Mouse (Mus musculus): ENCODE measurements around the gene Lamtor1. TPM values are rescaled to one million over a fixed set of nuclear protein-coding genes. Genes with fewer than 3 reads are reported as not detected.

The Lamtor1 gene
- total RNA-seq, 2 experiments from 2014 or later = 104 to 108 TPM

DNA sequence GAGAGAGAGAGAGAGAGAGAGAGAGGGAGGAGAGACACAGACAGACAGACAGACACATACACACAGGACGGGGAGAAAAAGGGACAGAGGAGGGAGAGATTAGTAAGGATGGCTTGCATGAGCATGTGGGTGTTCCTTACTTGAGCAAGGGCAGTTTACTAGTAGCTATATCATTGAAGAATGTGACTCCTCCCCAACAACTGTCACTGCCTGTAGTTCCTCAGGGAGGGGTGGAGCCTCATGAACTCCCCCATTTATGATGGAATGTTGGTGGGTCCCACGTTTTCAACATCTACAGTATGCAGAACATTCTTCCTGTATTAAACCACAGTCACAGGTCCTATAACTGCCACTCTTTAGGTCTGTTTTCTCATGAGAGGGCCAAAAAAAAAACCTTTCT, 46.4 kb downstream of the Lamtor1 start:
- DNase-seq (ENCODE audit: low spot score) = no peak

GRCm38 (mm10) chr7:101954163-101954562, 48.5 kb downstream of the Lamtor1 start:
- DNase-seq (ENCODE audit: low spot score) = no peak

DNA sequence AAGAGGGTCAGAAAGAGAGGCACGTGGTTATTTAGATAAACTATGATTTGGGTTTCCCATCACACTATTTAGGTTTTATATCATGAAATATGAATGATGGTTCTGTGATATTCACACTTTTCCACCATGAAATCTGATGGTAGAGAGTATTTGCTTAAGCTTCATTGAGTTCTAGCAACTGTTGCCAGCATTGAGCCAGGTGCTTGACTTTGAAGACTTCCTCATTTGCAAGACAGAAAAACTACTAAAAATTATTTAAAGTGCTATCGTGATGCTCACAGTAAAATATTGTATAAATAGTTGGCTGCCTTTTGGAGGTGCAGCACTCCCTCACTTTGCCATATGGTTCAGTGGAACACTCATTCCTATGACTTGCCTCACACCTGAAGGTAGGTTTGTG, 49.6 kb downstream of the Lamtor1 start:
- DNase-seq (ENCODE audit: low spot score) = no peak

DNA sequence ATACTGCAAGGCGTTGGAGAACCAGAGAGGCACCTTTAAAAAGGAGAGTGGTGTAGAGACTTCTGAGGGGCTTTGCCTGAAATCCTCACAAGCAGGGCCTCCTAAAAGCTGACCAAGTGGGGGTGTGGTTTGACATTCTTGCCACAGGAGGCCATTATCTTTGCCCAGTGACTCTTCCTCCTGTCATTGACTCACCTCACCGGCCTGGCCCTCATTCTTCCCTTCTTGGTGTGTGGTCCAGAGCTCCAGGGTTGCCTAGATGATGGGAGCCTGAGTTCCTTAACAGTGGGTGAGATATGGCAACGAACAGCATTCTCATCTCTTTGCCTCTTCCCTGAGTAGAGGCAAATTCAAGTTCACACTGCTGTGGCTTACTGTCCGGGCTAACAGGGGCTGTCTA, 50.2 kb downstream of the Lamtor1 start:
- DNase-seq (ENCODE audit: low spot score) = no peak

DNA sequence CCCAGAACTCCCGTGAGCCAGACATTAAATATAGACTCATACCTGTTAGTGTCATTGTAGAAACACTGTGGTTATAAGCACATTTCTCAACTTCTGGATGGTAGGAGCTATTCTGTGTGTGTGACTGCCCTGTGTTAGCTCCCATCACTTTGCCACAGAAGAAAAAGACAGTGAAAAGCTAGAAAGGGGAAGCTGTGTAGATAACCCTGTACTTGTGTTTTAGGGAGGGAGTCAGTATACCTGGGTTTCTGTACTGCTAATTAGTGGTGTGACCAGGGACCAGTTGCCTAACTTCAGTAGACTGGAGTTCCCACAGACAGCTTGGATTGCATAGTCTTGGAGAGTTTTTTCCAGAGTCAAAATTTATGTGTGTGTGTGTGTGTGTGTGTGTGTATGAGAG, 50.8 kb downstream of the Lamtor1 start:
- DNase-seq (ENCODE audit: low spot score) = no peak

- no peak for DNase-seq (ENCODE audit: low spot score)
Measured at GRCm38 (mm10) chr7:101956911-101957310, 51.2 kb downstream of the Lamtor1 start.

DNA sequence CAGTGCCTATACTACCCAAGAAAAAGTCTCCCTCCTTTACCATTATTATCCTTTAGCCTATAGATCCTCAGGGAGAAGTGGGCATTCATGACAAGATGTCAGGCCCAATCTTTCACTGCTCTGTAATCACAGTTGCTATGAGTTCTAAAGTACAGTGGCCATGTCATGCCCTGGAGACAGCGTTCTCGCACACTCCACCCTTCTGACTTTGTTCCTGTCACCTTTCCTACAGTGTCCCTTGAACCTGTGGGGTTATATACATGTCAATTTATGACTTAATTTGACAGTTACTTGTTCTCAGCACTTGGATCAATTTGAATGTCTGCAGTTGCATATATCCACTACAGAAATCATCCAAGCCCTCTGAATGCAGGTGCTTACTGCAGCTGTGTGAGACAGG, 57.1 kb downstream of the Lamtor1 start:
- no peak for DNase-seq (ENCODE audit: low spot score)

DNA sequence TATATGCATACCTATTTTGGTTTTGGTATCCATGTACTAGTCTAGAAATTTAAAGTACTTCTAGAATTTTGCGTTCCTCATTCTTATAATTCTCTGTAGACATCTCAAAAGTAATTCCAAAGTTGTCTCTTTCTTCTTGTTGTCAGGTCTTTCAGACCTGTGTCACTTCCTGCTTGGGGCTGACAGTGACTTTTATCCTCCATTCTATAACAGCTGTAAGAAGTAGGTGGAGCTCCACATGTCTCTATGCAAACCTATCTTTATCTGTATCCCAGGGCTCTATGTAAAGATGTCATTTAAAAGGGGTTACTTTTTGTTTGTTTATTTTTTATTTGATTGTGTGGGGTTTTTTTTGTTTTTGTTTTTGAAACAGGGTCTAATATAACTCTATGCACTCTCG, 57.9 kb downstream of the Lamtor1 start:
- DNase-seq (ENCODE audit: low spot score) = no peak

DNA sequence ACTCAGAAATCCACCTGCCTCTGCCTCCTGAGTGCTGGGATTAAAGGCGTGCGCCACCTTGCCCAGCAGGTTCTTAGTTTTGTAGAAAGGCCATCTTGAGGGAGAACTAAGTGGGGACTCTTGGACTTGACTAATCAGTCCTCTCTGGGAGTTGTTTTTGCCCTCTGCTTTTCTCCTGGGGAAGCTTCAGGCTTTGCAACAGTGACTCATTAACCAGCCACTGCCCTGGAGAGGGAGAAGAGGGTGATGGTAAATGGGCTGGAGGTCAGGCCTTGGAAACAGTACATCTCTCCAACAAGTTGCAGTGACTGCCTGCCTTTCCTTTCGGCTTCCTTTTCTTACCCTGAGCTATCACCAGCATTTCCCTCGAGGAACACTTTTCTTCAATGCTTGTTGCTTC, 58.8 kb downstream of the Lamtor1 start:
- no peak for DNase-seq (ENCODE audit: low spot score)

GRCm38 (mm10) chr7:101965606-101966005, 59.9 kb downstream of the Lamtor1 start:
- DNase-seq (ENCODE audit: low spot score) = no peak

DNA sequence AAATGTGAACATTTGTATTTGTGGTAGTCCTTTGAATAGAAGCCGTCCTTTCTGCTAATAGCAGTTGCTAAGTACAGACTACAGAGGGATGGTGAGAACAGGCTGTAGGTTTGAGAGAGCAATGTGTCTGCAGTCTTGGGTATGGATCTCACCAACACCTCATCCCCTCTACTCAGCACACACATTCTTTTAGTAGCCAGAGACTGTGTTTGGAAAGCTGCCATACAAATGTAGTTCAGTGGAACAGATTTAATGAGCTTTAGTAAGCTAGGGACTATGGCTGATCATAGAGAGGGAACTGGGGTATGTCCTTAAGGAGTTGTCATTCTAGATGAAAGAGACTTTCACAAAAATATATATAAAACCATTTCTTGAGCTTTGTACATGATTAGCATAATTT, 61.6 kb downstream of the Lamtor1 start:
- DNase-seq (ENCODE audit: low spot score) = no peak

DNA sequence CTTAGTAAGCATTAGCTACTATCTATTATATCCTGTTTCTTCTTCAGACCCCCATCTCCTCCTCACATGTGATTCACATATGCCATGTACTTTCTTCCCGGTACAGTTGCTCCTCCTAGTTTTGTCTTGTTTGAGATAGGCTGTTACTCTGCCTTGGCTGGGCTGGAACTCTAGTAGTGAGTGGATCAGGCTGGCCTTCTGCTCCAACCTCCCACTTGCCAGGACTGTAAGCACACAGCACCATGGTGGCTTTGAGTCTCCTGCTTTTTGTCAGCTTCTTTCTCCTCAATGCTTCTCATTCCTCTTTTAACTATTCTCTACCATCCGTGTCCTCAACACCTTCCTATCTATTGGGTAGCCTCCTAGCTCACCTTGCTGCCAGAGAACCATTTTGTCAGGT, 63.0 kb downstream of the Lamtor1 start:
- DNase-seq (ENCODE audit: low spot score) = no peak

- DNase-seq (ENCODE audit: low spot score) = peak; percentile 74
Measured at GRCm38 (mm10) chr7:101969694-101970428, 64.2 kb downstream of the Lamtor1 start.

- peak; percentile 93 for DNase-seq (ENCODE audit: low spot score)
Measured at GRCm38 (mm10) chr7:101970429-101970775, 64.7 kb downstream of the Lamtor1 start.

- DNase-seq (ENCODE audit: low spot score) = peak; percentile 76
Measured at GRCm38 (mm10) chr7:101970821-101971461, 65.2 kb downstream of the Lamtor1 start.

- DNase-seq (ENCODE audit: low spot score) = no peak
Measured at GRCm38 (mm10) chr7:101971721-101972120, 66.0 kb downstream of the Lamtor1 start.

GRCm38 (mm10) chr7:101973730-101974129, 68.0 kb downstream of the Lamtor1 start:
- no peak for DNase-seq (ENCODE audit: low spot score)

DNA sequence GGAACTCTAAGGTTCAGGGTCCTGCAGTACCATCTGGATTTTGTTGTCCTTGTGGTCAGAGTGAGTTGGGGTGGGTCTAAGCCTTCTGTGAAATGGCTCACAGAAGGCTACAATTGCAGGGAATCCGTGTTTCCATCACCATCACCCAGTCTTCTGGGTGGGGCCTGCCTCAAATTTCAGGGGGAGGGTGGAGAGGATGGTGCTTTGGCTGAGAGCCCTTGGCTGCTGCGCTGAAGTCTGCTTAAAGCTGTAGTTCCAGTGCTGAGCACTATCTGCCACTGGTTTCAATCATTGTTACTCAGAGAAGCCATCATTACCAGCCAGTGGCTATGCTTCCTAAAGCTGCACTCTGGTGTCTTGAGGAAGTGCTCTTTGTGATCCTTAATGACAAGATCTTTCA, 68.8 kb downstream of the Lamtor1 start:
- DNase-seq (ENCODE audit: low spot score) = peak; percentile 77

Small RNA genes within 50 kb of the gene (microRNA-seq; reads per million reads assigned to microRNA genes)
- gene Gm22655 = not detected

Other genes starting within 250 kb of the Lamtor1 start
- gene Clpb, start 242.3 kb upstream of the Lamtor1 start, total RNA-seq (2021) = 10 to 100 TPM; 65.6 to 68.6 TPM
- not detected for gene Phox2a, start 87.6 kb upstream of the Lamtor1 start, total RNA-seq (2021)
- gene Inppl1, start 67.7 kb upstream of the Lamtor1 start, total RNA-seq (2021) = 100 to 1,000 TPM in 1 of 2 experiments, 10 to 100 TPM in 1; 93.5 to 101 TPM
- gene Folr2, start 48.7 kb upstream of the Lamtor1 start, total RNA-seq (2021) = 1 to 10 TPM; 1.9 to 3.4 TPM
- gene Anapc15, start 42.2 kb upstream of the Lamtor1 start, total RNA-seq (2021) = 10 to 100 TPM; 17.8 to 24.2 TPM
- gene Folr1, start 35.1 kb upstream of the Lamtor1 start, total RNA-seq (2021) = 1 to 10 TPM in 1 of 2 experiments, under 1 TPM in 1; 0.89 to 2.8 TPM
- gene Tomt, start 455 bp downstream of the Lamtor1 start, total RNA-seq (2021) = not detected
- gene Lrrc51, start 28.0 kb downstream of the Lamtor1 start, total RNA-seq (2021) = 1 to 10 TPM; 4.0 to 4.3 TPM
- gene Numa1, start 28.2 kb downstream of the Lamtor1 start, total RNA-seq (2021) = 10 to 100 TPM; 53.5 to 57.4 TPM
- 1 to 10 TPM; 1.5 to 2.3 TPM for gene Il18bp, start 112.8 kb downstream of the Lamtor1 start, total RNA-seq (2021)
- gene Rnf121, start 159.6 kb downstream of the Lamtor1 start, total RNA-seq (2021) = 10 to 100 TPM; 20.6 to 27.5 TPM
- 1 to 10 TPM; 2.9 to 4.1 TPM for gene Xndc1, start 159.6 kb downstream of the Lamtor1 start, total RNA-seq (2021)
- gene Xntrpc, start 159.8 kb downstream of the Lamtor1 start, total RNA-seq (2021) = under 1 TPM; 0.68 to 0.78 TPM
- under 1 TPM; 0.23 to 0.31 TPM for gene Trpc2, start 177.2 kb downstream of the Lamtor1 start, total RNA-seq (2021)
- 100 to 1,000 TPM; 558 to 637 TPM for gene Art1, start 195.8 kb downstream of the Lamtor1 start, total RNA-seq (2021)
- gene Art5, start 203.6 kb downstream of the Lamtor1 start, total RNA-seq (2021) = 10 to 100 TPM; 28.7 to 33.6 TPM
- not detected for gene Chrna10, start 210.9 kb downstream of the Lamtor1 start, total RNA-seq (2021)

Measured in gastrocnemius, adult 18-20 months (tissue).